Mouse (Mus musculus) embryo, embryonic 10.5 days (tissue): ENCODE measurements at regions not wholly inside any gene's neighbourhood (a gene's known extent, or its start where the extent isn't known, plus 50 kb on each side); places are given as distances from the start of the nearest gene placed in this dataset.
A peak's percentile ranks its signal among the peaks of the same experiment; 100 is the strongest.
"Not testable (repeated sequence)": the region's sequence is repeated elsewhere in the genome, so short reads cannot be mapped to it uniquely, and the experiment has no call there.

Source experiments
- DNase-seq: peaks from one replicate; pipeline ENCODE4 v3.0.0-alpha.2; 2015; ENCODE audit warnings: low spot score

DNA sequence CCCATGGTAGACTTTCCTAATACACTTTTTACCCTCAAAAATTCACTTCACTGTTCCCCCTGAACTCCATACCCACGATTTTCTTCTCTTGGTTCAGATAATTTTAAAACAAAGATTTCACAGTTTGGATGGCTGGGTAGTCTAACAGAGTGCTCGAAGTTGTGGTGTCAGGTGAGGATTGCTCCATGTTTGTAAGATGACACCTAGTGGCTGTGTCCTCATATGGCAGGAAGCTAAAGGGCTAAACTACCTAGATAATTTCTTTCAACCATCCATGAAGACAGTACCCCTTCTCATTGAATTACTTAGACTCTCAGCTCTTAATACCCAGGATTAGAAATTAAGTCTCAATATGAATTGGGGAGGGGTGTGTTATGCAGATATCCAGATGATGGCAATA, 708.9 kb upstream of the Cypt1 start:
- DNase-seq = peak; percentile 3

DNA sequence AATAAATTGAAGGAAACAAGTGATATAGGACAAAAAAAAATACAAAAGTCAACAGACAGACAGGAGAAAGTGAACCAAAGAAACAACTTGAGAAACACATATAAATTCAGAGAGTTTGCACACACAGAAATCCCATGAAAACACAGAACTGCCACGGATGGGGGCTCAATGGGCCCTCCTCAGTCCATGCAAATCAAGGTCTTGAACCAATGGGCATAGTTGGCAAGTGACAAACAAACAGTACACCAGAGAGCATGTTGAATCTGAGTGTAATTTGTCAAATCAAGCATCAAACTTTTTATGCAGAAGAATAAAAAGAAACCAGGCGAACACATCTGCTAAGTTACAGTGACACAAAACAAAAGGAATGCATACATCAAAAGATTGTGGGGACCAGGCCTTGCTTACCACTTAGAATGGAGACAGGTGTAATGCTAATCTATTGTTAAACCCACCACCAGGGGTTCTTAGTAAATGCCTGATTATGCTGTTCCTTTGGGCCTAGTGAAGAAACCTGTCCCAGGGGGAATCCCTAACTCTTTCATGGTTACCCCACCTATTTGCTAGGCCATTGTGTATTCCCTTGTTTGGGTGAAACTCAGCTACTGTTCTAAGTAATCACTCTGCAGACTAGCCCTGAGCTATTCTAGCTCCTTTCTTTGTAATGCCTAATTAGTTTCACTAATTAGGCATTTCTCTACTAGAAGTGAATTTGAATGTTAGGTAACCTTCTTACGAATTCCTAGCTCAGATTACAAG, 676.4 kb upstream of the Cypt1 start:
- not testable (repeated sequence) for DNase-seq
